Mouse (Mus musculus): ENCODE data around the gene Prdx5.

Prdx5 gene

GRCm38 (mm10) chr19:6909507-6910289, at the start of gene Prdx5, which contains the start of gene Trmt112:
Prdx5 (minus strand) TSS chr19:6910106.
Trmt112 (plus strand) TSS chr19:6909698.
- peak; percentile 93 to 96 for DNase-seq (ENCODE audit: inconsistent age in 2 of 2, low spot score in 1 of 2)

GRCm38 (mm10) chr19:6956461-6956860, 46.6 kb upstream of the Prdx5 start:
- peak in 1 of 2 experiments; percentile 49 for DNase-seq (ENCODE audit: inconsistent age in 2 of 2, low spot score in 1 of 2)

GRCm38 (mm10) chr19:6955424-6955823, 45.5 kb upstream of the Prdx5 start:
- no peak for DNase-seq (ENCODE audit: inconsistent age in 2 of 2, low spot score in 1 of 2)

- DNase-seq (ENCODE audit: inconsistent age in 2 of 2, low spot score in 1 of 2) = peak; percentile 72 to 80
Observed at GRCm38 (mm10) chr19:6954046-6954445, 44.1 kb upstream of the Prdx5 start.

GRCm38 (mm10) chr19:6952712-6953037, 42.8 kb upstream of the Prdx5 start:
- DNase-seq (ENCODE audit: inconsistent age in 2 of 2, low spot score in 1 of 2) = peak; percentile 90 to 93

- DNase-seq (ENCODE audit: inconsistent age in 2 of 2, low spot score in 1 of 2) = peak; percentile 92 to 96
Observed at GRCm38 (mm10) chr19:6951994-6952711, 42.2 kb upstream of the Prdx5 start.

- DNase-seq (ENCODE audit: inconsistent age in 2 of 2, low spot score in 1 of 2) = peak; percentile 97 to 99
Observed at GRCm38 (mm10) chr19:6951381-6951968, 41.6 kb upstream of the Prdx5 start.

- DNase-seq (ENCODE audit: inconsistent age in 2 of 2, low spot score in 1 of 2) = peak; percentile 76 to 94
Observed at GRCm38 (mm10) chr19:6950613-6951153, 40.8 kb upstream of the Prdx5 start.

- DNase-seq (ENCODE audit: inconsistent age in 2 of 2, low spot score in 1 of 2) = peak in 1 of 2 experiments; percentile 46
Observed at GRCm38 (mm10) chr19:6949951-6950350, 40.0 kb upstream of the Prdx5 start.

GRCm38 (mm10) chr19:6949532-6949931, 39.6 kb upstream of the Prdx5 start:
- no peak for DNase-seq (ENCODE audit: inconsistent age in 2 of 2, low spot score in 1 of 2)

- no peak for DNase-seq (ENCODE audit: inconsistent age in 2 of 2, low spot score in 1 of 2)
Observed at GRCm38 (mm10) chr19:6948186-6948585, 38.3 kb upstream of the Prdx5 start.

- DNase-seq (ENCODE audit: inconsistent age in 2 of 2, low spot score in 1 of 2) = no peak
Observed at GRCm38 (mm10) chr19:6947742-6948141, 37.8 kb upstream of the Prdx5 start.

GRCm38 (mm10) chr19:6943709-6944108, 33.8 kb upstream of the Prdx5 start:
- peak in 1 of 2 experiments; percentile 47 for DNase-seq (ENCODE audit: inconsistent age in 2 of 2, low spot score in 1 of 2)

- DNase-seq (ENCODE audit: inconsistent age in 2 of 2, low spot score in 1 of 2) = no peak
Observed at GRCm38 (mm10) chr19:6942764-6943163, 32.9 kb upstream of the Prdx5 start.

- peak; percentile 98 to 99 for DNase-seq (ENCODE audit: inconsistent age in 2 of 2, low spot score in 1 of 2)
Observed at GRCm38 (mm10) chr19:6942249-6942691, 32.4 kb upstream of the Prdx5 start, which contains the start of gene Gpr137. Gpr137 (minus strand) TSS chr19:6942480.

- peak; percentile 94 to 99 for DNase-seq (ENCODE audit: inconsistent age in 2 of 2, low spot score in 1 of 2)
Observed at GRCm38 (mm10) chr19:6941372-6942248, 31.7 kb upstream of the Prdx5 start, which contains the start of gene Bad. Bad (plus strand) TSS chr19:6941861.

GRCm38 (mm10) chr19:6940396-6941351, 30.8 kb upstream of the Prdx5 start:
- peak in 1 of 2 experiments; percentile 62 for DNase-seq (ENCODE audit: inconsistent age in 2 of 2, low spot score in 1 of 2)

GRCm38 (mm10) chr19:6939106-6940002, 29.4 kb upstream of the Prdx5 start:
- DNase-seq (ENCODE audit: inconsistent age in 2 of 2, low spot score in 1 of 2) = no peak
